Comparison of ENCODE assay signal across 8 mouse cellular contexts in the genomic region with DNA sequence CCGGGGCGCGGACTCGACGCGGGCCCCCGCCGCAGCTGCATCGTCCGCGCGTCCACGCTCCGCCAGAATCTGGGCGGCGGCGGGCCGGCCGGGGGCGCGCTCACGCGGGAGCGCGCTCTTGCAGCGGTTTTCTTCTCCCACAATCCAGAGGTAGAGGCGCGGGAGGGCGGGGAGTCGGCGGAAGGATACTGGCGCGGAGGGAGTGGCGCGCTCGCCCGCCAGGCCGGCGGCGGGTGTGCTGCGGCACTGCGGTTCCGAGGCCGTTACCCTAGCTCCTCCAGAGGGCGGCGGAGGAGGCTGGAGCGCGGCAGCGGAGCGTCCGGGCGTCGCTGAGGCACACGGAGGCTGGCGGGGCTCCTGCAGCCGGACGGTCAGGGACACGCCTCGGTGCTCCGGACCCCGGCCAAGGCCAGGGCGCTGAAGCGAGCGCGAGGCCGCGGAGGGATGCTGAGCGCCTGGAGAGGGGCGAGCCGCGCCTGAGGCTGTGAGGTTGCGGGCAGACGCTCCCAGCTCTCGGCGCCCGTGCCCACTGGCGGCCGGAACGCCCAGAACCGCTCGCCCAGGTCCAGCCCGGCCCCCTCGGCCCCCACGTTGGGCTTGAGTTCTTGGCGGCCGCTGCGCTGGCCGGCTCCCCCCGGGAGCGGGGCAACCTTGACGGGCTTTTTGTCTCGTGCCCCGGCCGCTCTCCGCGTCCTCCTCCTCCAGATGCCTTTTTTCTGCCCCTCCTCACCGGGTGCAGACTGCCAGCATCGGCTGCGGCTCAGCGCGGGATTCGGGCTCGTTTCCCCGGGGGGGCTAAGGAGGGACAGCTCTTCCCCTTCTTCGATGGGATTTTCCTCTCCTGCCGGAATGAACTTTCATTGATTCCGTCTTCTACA. TPM values are rescaled to one million over a fixed set of nuclear protein-coding genes. Genes with fewer than 3 reads are reported as not detected.
A peak's percentile ranks its signal among the peaks of the same experiment; 100 is the strongest.
DNase-seq lines count a peak whose midpoint lies in the region; ATAC-seq and TF ChIP-seq lines count a peak whose summit lies in the region.

Gene Ccdc88a, plus strand, starts transcription at position 263 of the 878 bp plus-strand sequence.

- TF ChIP-seq EP300 in CH12.LX (IDR thresholded peaks at IDR 0.05; ENCODE audit: low read length): no peak; the same call in 1 of the 2 replicates

- H3K9ac ChIP-seq in CH12.LX (ENCODE audit: insufficient read depth, low read depth): peak within 1 kb of the TSS; percentile 92
- H3K9ac ChIP-seq in forebrain, embryonic 11.5 days (ENCODE audit: low read length): peak within 1 kb of the TSS; percentile 82
- peak within 1 kb of the TSS; percentile 96 for H3K9ac ChIP-seq in heart, embryonic 16.5 days (ENCODE audit: low read length)
- peak within 1 kb of the TSS; percentile 81 for H3K9ac ChIP-seq in liver, embryonic 15.5 days
- peak within 1 kb of the TSS; percentile 98 for H3K9ac ChIP-seq in neural tube, embryonic 12.5 days

- peaks cover 24% of the 10 kb centered on the region for H3K79me2 ChIP-seq in CH12.LX (replicated peaks; ENCODE audit: control insufficient read depth, extremely low read depth, insufficient read depth, poor library complexity, severe bottlenecking)

- peak; percentile 96 for ATAC-seq in forebrain, embryonic 11.5 days (replicated peaks; ENCODE audit: low FRiP score)
- peak; percentile 93 for ATAC-seq in heart, embryonic 16.5 days (replicated peaks; ENCODE audit: extremely low read depth, insufficient read depth, low FRiP score)
- ATAC-seq in liver, embryonic 15.5 days (ENCODE audit: insufficient read depth): peak; percentile 95
- peak; percentile 96 for ATAC-seq in neural tube, embryonic 12.5 days (ENCODE audit: low FRiP score, low read depth)

- DNase-seq in CH12.LX (ENCODE audit: extremely low read depth): peak; percentile 93
- DNase-seq in c-Kit-positive CD71-positive TER-119-negative erythroid progenitor cells, embryonic 14.5 days (ENCODE audit: low read depth): peak; percentile 85
- DNase-seq in forebrain, embryonic 11.5 days (ENCODE audit: low spot score): peak; percentile 99
- DNase-seq in kidney, postnatal 36 days: peak; percentile 95 to 96
- peak; percentile 94 for DNase-seq in telencephalon, adult 2 months (ENCODE audit: low read depth, low spot score)

- TF ChIP-seq RAD21 in CH12.LX (IDR thresholded peaks at IDR 0.05; ENCODE audit: low read depth, low read length): peak; percentile 15

- H3K9me3 ChIP-seq in CH12.LX (replicated peaks; ENCODE audit: low read length): peaks cover 2% of the 10 kb centered on the region
- H3K9me3 ChIP-seq in forebrain, embryonic 11.5 days (ENCODE audit: control insufficient read depth, low read length): no peaks in the 10 kb centered on the region
- H3K9me3 ChIP-seq in heart, embryonic 16.5 days (replicated peaks; ENCODE audit: control insufficient read depth, low read length): no peaks in the 10 kb centered on the region
- H3K9me3 ChIP-seq in liver, embryonic 15.5 days (replicated peaks): no peaks in the 10 kb centered on the region
- no peaks in the 10 kb centered on the region for H3K9me3 ChIP-seq in neural tube, embryonic 12.5 days

- peak within 1 kb of the TSS; percentile 72 for H3K4me2 ChIP-seq in CH12.LX (ENCODE audit: insufficient read depth, low read depth, poor library complexity, severe bottlenecking)
- H3K4me2 ChIP-seq in forebrain, embryonic 11.5 days (ENCODE audit: low read depth, low read length, severe bottlenecking): peak within 1 kb of the TSS; percentile 54
- H3K4me2 ChIP-seq in heart, embryonic 16.5 days (ENCODE audit: low read depth, low read length): peak within 1 kb of the TSS; percentile 82
- peak within 1 kb of the TSS; percentile 95 for H3K4me2 ChIP-seq in liver, embryonic 15.5 days
- peak within 1 kb of the TSS; percentile 64 for H3K4me2 ChIP-seq in neural tube, embryonic 12.5 days (replicated peaks)

- peak within 1 kb of the TSS; percentile 51 to 96 (median 94) for H3K4me3 ChIP-seq in CH12.LX (replicated peaks in 1 of 3; ENCODE audit: low read depth in 2 of 3, low read length in 2 of 3, poor library complexity in 1 of 3)
- peak within 1 kb of the TSS; percentile 63 for H3K4me3 ChIP-seq in forebrain, embryonic 11.5 days (ENCODE audit: low read depth, low read length)
- H3K4me3 ChIP-seq in heart, embryonic 16.5 days (ENCODE audit: low read length): peak within 1 kb of the TSS; percentile 76
- H3K4me3 ChIP-seq in liver, embryonic 15.5 days (replicated peaks): peak within 1 kb of the TSS; percentile 82
- H3K4me3 ChIP-seq in neural tube, embryonic 12.5 days: peak within 1 kb of the TSS; percentile 92

- H3K27me3 ChIP-seq in CH12.LX (replicated peaks): no peaks in the 10 kb centered on the region
- H3K27me3 ChIP-seq in forebrain, embryonic 11.5 days (ENCODE audit: control insufficient read depth, insufficient read depth, low read length): no peaks in the 10 kb centered on the region
- no peaks in the 10 kb centered on the region for H3K27me3 ChIP-seq in heart, embryonic 16.5 days (ENCODE audit: control insufficient read depth, insufficient read depth, low read length)
- peaks cover 4% of the 10 kb centered on the region; the same call in 1 of the 2 replicates for H3K27me3 ChIP-seq in liver, embryonic 15.5 days
- H3K27me3 ChIP-seq in neural tube, embryonic 12.5 days (replicated peaks): no peaks in the 10 kb centered on the region

- dilution Hi-C loops in CH12.LX (cut with MboI; ENCODE audit: extremely low pct_ligation_motif_present, extremely low pct_unique_long_range_greater_than_20kb, low sequenced_read_pairs): no loop called here

- in situ Hi-C loops in CH12.LX (cut with MboI; ENCODE audit: low pct_ligation_motif_present, low pct_unique_long_range_greater_than_20kb, low sequenced_read_pairs): no loop called here

- TF ChIP-seq CTCF in CH12.LX (conservative IDR thresholded peaks at IDR 0.05 in 1 of 2, IDR thresholded peaks at IDR 0.05 in 1 of 2; ENCODE audit: low read depth in 2 of 2, low read length in 2 of 2): peak in 1 of 2 experiments; percentile 44; a peak in 2 of 4 replicates

- under 1% methylated on average over 103 of the region's 107 CpGs for WGBS in forebrain, embryonic 11.5 days
- under 1% methylated on average over 95 of the region's 107 CpGs for WGBS in heart, embryonic 16.5 days
- under 1% methylated on average over 107 of the region's 107 CpGs for WGBS in liver, embryonic 15.5 days (ENCODE audit: insufficient replicate concordance)
- under 1% methylated on average over 106 of the region's 107 CpGs for WGBS in neural tube, embryonic 12.5 days

- TF ChIP-seq POLR2A in CH12.LX (IDR thresholded peaks at IDR 0.05; ENCODE audit: low read depth, low read length): peak; percentile 93

- H3K4me1 ChIP-seq in CH12.LX (ENCODE audit: control insufficient read depth in 1 of 2, insufficient read depth in 2 of 2): peaks cover 6 to 31% of the 10 kb centered on the region in 2 experiments
- H3K4me1 ChIP-seq in forebrain, embryonic 11.5 days (replicated peaks; ENCODE audit: control insufficient read depth, insufficient read depth, low read length): peaks cover 5% of the 10 kb centered on the region; the same call in 1 of the 2 replicates
- peaks cover 5% of the 10 kb centered on the region for H3K4me1 ChIP-seq in heart, embryonic 16.5 days (ENCODE audit: control insufficient read depth, insufficient read depth, low read length)
- peaks cover 11% of the 10 kb centered on the region for H3K4me1 ChIP-seq in liver, embryonic 15.5 days (replicated peaks)
- H3K4me1 ChIP-seq in neural tube, embryonic 12.5 days: 0 out of 2 replicates have a peak, but pooled peaks cover 11% of the 10 kb centered on the region

- peaks cover 0 to 7% of the 10 kb centered on the region in 2 experiments for H3K36me3 ChIP-seq in CH12.LX (replicated peaks in 1 of 2; ENCODE audit: control insufficient read depth in 1 of 2, insufficient read depth in 1 of 2, low read length in 1 of 2)
- H3K36me3 ChIP-seq in forebrain, embryonic 11.5 days (ENCODE audit: control insufficient read depth, insufficient read depth, low read length): no peaks in the 10 kb centered on the region; the same call in 1 of the 2 replicates
- H3K36me3 ChIP-seq in heart, embryonic 16.5 days (ENCODE audit: control insufficient read depth, insufficient read depth): no peaks in the 10 kb centered on the region
- H3K36me3 ChIP-seq in liver, embryonic 15.5 days (replicated peaks): no peaks in the 10 kb centered on the region
- peaks cover 6% of the 10 kb centered on the region; the same call in 1 of the 2 replicates for H3K36me3 ChIP-seq in neural tube, embryonic 12.5 days

- H3K27ac ChIP-seq in CH12.LX (ENCODE audit: insufficient read depth, low read depth): peak within 1 kb of the TSS; percentile 72
- peak within 1 kb of the TSS; percentile 96 for H3K27ac ChIP-seq in forebrain, embryonic 11.5 days (ENCODE audit: low read depth, low read length)
- H3K27ac ChIP-seq in heart, embryonic 16.5 days (ENCODE audit: low read length): peak within 1 kb of the TSS; percentile 95
- peak within 1 kb of the TSS; percentile 81 for H3K27ac ChIP-seq in liver, embryonic 15.5 days (replicated peaks)
- H3K27ac ChIP-seq in neural tube, embryonic 12.5 days: peak within 1 kb of the TSS; percentile 98

TF ChIP-seq in CH12.LX, 34 proteins besides CTCF, POLR2A, EP300 and RAD21 (continues in another document):
- TF ChIP-seq TCF12 (IDR thresholded peaks at IDR 0.05; ENCODE audit: low read depth, low read length) (peak; percentile 98), MEF2A (IDR thresholded peaks at IDR 0.05; ENCODE audit: borderline replicate concordance, low read depth, low read length) (peak; percentile 87), CHD2 (IDR thresholded peaks at IDR 0.05; ENCODE audit: low read length) (peak; percentile 79), GABPA (IDR thresholded peaks at IDR 0.05; ENCODE audit: insufficient replicate concordance, low read depth, low read length) (no peak), MAFK (IDR thresholded peaks at IDR 0.05; ENCODE audit: insufficient replicate concordance, low read length) (no peak), POLR2AphosphoS2 (IDR thresholded peaks at IDR 0.05; ENCODE audit: low read depth, low read length) (no peak), ELF1 (IDR thresholded peaks at IDR 0.05; ENCODE audit: low read depth, low read length) (peak; percentile 72), MYC (IDR thresholded peaks at IDR 0.05; ENCODE audit: low read depth, low read length) (no peak), NELFE (IDR thresholded peaks at IDR 0.05; ENCODE audit: low read depth, low read length) (peak; percentile 87), CHD1 (IDR thresholded peaks at IDR 0.05; ENCODE audit: low read depth, low read length) (no peak; the same call in 1 of the 2 replicates), PAX5 (IDR thresholded peaks at IDR 0.05; ENCODE audit: low read length) (no peak)

RNA-seq across cellular contexts. Expression of gene Ccdc88a, which starts in this region (rescaled TPM):
- 13.5 and 13.7 TPM in 2 replicates for total RNA-seq in CH12.LX (2012; rRNA removed)
- total RNA-seq in CH12.LX (2014; rRNA removed): 15.2 and 16.8 TPM in 2 replicates
- polyA plus RNA-seq in CH12.LX (2012; ENCODE audit: insufficient read length, low read depth): 21.9 and 26.1 TPM in 2 replicates
- 59.4 and 61.2 TPM in 2 replicates for polyA plus RNA-seq in forebrain, embryonic 11.5 days (2014; fragmentation: Nextera tagmentation; extraction: Ambion mirVana)
- polyA plus RNA-seq in heart, embryonic 16.5 days (2015; fragmentation: Nextera tagmentation; extraction: Ambion mirVana): 18.4 and 19.3 TPM in 2 replicates
- polyA plus RNA-seq in liver, embryonic 15.5 days (2015; fragmentation: Nextera tagmentation; extraction: Ambion mirVana): 3.8 and 4.5 TPM in 2 replicates
- 76.8 and 81.6 TPM in 2 replicates for polyA plus RNA-seq in neural tube, embryonic 12.5 days (2016; fragmentation: Nextera tagmentation; extraction: Ambion mirVana)

Comparison
In these comparisons a context has a peak if more than half of its experiments do, and no peak if none do; other contexts are left out.
1. Peak in every context shown above with its lines: DNase-seq, ATAC-seq, H3K4me3 ChIP-seq and H3K27ac ChIP-seq.